ENCODE assay signal across 9 mouse cellular contexts in genomic region chr13:43734641-43735040, GRCm38 (mm10). TPM values are rescaled to one million over a fixed set of nuclear protein-coding genes. Genes with fewer than 3 reads are reported as not detected.
DNase-seq lines count a peak whose midpoint lies in the region; ATAC-seq lines count a peak whose summit lies in the region.
"Had no signal": no experiment of that assay in that cellular context is flagged by ENCODE, and none has a peak within 500 bp of the region (broad histone marks: within the 10 kb centered on the region; RNA-seq: fewer than 3 reads in every experiment).

No protein-coding gene starts in this region.

- peak overlapping the region; percentile 23; the same call in 1 of the 2 replicates for H3K27ac ChIP-seq in forebrain, embryonic 15.5 days (replicated peaks)
- H3K27ac ChIP-seq in forebrain, embryonic 11.5 days (ENCODE audit: low read depth, low read length) = no peak overlapping the region

- no peak overlapping the region for H3K4me2 ChIP-seq in forebrain, embryonic 15.5 days (replicated peaks)
- no peak overlapping the region for H3K4me2 ChIP-seq in forebrain, embryonic 11.5 days (ENCODE audit: low read depth, low read length, severe bottlenecking)

- 48% methylated on average over 14 of the region's 14 CpGs for WGBS in forebrain, embryonic 15.5 days
- 89% methylated on average over 14 of the region's 14 CpGs for WGBS in forebrain, embryonic 11.5 days

- no peak overlapping the region for H3K9ac ChIP-seq in forebrain, embryonic 15.5 days (replicated peaks)
- no peak overlapping the region for H3K9ac ChIP-seq in forebrain, embryonic 11.5 days (ENCODE audit: low read length)

- peaks cover 11% of the 10 kb centered on the region for H3K4me1 ChIP-seq in forebrain, embryonic 15.5 days
- H3K4me1 ChIP-seq in forebrain, embryonic 11.5 days (replicated peaks; ENCODE audit: control insufficient read depth, insufficient read depth, low read length) = no peaks in the 10 kb centered on the region

- H3K4me3 ChIP-seq in forebrain, embryonic 15.5 days = no peak overlapping the region
- no peak overlapping the region for H3K4me3 ChIP-seq in forebrain, embryonic 11.5 days (ENCODE audit: low read depth, low read length)

- no peak for ATAC-seq in forebrain, embryonic 15.5 days (replicated peaks)
- ATAC-seq in forebrain, embryonic 11.5 days (replicated peaks; ENCODE audit: low FRiP score) = no peak

- H3K36me3 ChIP-seq in forebrain, embryonic 15.5 days = no peaks in the 10 kb centered on the region
- no peaks in the 10 kb centered on the region for H3K36me3 ChIP-seq in forebrain, embryonic 11.5 days (ENCODE audit: control insufficient read depth, insufficient read depth, low read length)

- H3K27me3 ChIP-seq in forebrain, embryonic 15.5 days = no peaks in the 10 kb centered on the region
- H3K27me3 ChIP-seq in forebrain, embryonic 11.5 days (ENCODE audit: control insufficient read depth, insufficient read depth, low read length) = no peaks in the 10 kb centered on the region

- H3K9me3 ChIP-seq in forebrain, embryonic 15.5 days = no peaks in the 10 kb centered on the region
- no peaks in the 10 kb centered on the region for H3K9me3 ChIP-seq in forebrain, embryonic 11.5 days (ENCODE audit: control insufficient read depth, low read length)

- intact Hi-C loops in heart, postnatal 25 days (cut with DNase I) = loop anchor here (10.0 kb wide), 1 partner anchor 560 kb away; the partner anchor contains the start of gene Tbc1d7

- no peak for DNase-seq in forebrain, embryonic 11.5 days (ENCODE audit: low spot score)
- peak; percentile 76 for DNase-seq in MN1 (ENCODE audit: low spot score)
- peak; percentile 98 for DNase-seq in cerebellum, postnatal 10 days
- DNase-seq in heart, postnatal 25 days (ENCODE audit: low spot score) = peak; percentile 20
- DNase-seq in lung, postnatal 14 days = peak; percentile 46
- no peak for DNase-seq in spleen, postnatal 36 days (ENCODE audit: low spot score in 2 of 2)
- DNase-seq in left cerebral cortex, adult 8-10 months (ENCODE audit: low spot score in 2 of 2) = no peak

RNA-seq across cellular contexts. Expression of gene Cd83, which starts 49.9 kb away (rescaled TPM):
- 5.8 and 6.2 TPM in 2 replicates for polyA plus RNA-seq in forebrain, embryonic 15.5 days (2015; fragmentation: Nextera tagmentation; extraction: Ambion mirVana)
- 4.0 and 5.1 TPM in 2 replicates for polyA plus RNA-seq in forebrain, embryonic 11.5 days (2014; fragmentation: Nextera tagmentation; extraction: Ambion mirVana)
- total RNA-seq in heart, postnatal 25 days (2021) = 1 to 10 TPM; 3.1 to 3.5 TPM
- total RNA-seq in left cerebral cortex, adult 8-10 months (2022) = 10 to 100 TPM; 11.8 to 14.6 (median 13.2) TPM
- polyA plus RNA-seq: C2C12 had no signal

Comparison
In these comparisons a context has a peak if more than half of its experiments do, and no peak if none do; other contexts are left out.
1. DNase-seq: peak in MN1 (single experiment), cerebellum, postnatal 10 days (2 of 2), heart, postnatal 25 days (single experiment) and lung, postnatal 14 days (single experiment); none in forebrain, embryonic 11.5 days (single experiment), spleen, postnatal 36 days (0 of 2) and left cerebral cortex, adult 8-10 months (0 of 2).